Mouse (Mus musculus) lung, adult 2 months (tissue): ENCODE results near the gene 2410137M14Rik.

Source experiments
- CTCF ChIP-seq: fragments of 200-500 bp; IDR thresholded peaks from 2 replicates; pipeline ENCODE4 v1.5.1; 2011; ENCODE audit warnings: mild to moderate bottlenecking, low read length, control low read depth; ENCODE audit not compliant: insufficient read depth
- POLR2A ChIP-seq: fragments of 200-500 bp; IDR thresholded peaks from 2 replicates; pipeline ENCODE4 v1.6.1; 2011; ENCODE audit warnings: low read depth, mild to moderate bottlenecking, control low read depth, low read length, borderline replicate concordance; ENCODE audit errors: extremely low read depth

DNA sequence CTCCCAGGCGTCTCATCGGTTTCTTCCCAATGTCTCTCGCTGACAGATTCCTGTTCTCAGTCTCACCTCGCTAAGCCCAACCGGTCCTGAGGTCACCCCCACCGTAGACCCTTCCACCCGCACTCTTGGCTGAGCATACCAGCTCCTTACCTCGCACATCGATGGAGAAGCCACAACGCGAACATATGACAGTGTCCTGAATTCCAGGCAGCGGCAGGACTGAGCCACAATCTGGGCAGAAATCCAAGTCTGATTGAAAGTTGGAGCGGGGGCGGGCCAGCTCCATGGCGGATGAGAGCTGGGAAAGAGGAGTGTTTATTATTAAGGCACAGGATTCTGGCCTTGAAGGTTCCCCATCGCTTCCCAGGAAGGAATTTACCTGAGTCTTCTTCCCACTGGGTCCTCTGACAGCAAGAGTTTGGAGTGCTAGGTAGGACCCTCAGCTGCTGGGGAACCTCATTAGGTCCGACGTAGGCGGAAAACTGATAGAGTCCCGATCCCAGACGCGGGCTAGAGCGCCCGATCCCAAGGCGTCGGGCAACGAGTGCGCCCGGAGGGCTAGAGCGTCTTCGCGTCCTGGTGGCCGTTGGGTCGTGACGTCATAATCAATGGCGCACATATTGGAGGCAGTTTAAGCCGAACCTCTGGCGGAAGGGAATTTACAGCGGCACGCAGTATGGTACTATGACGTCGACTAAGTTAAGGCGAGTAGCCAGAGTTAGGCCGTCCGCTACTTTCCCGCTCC is 22.9 kb downstream of the 2410137M14Rik start, which contains the start of the genes Znrd1 and Znrd1as:
- TF ChIP-seq POLR2A (peak; percentile 77; the same call in 1 of the 2 replicates), CTCF (no peak)
